Mouse (Mus musculus) midbrain, postnatal 0 days (tissue): Measurements from ENCODE around the gene Trf. TPM values are rescaled to one million over a fixed set of nuclear protein-coding genes. Genes with fewer than 3 reads are reported as not detected.

Experiments
- ATAC-seq: fragments of 200-750 bp; cut with Nextera tagmentation; 2 replicates; pipeline ENCODE4 v1.8.0; 2017; ENCODE audit warnings: moderate number of reproducible peaks, mild to moderate bottlenecking, moderate TSS enrichment, moderate library complexity; ENCODE audit not compliant: low FRiP score
- DNase-seq: peaks from one replicate; pipeline ENCODE4 v3.0.0-alpha.2; 2015; ENCODE audit warnings: low spot score
- H3K27ac ChIP-seq: fragments of 300-500 bp; sonication (generic); 2 replicates; pipeline ENCODE4 v1.5.1; 2014; ENCODE audit warnings: low read depth, mild to moderate bottlenecking, low read length, mixed read lengths
- H3K27me3 ChIP-seq: fragments of 300-500 bp; sonication (generic); 2 replicates; pipeline ENCODE4 v1.6.1; 2014; ENCODE audit warnings: low read length, control low read depth, mixed read lengths; ENCODE audit not compliant: insufficient read depth
- H3K36me3 ChIP-seq: fragments of 300-500 bp; sonication (generic); 2 replicates; pipeline ENCODE4 v1.6.1; 2014; ENCODE audit warnings: low read length, control low read depth, mixed read lengths; ENCODE audit not compliant: insufficient read depth
- H3K4me1 ChIP-seq: fragments of 300-500 bp; sonication (generic); 2 replicates; pipeline ENCODE4 v1.6.1; 2014; ENCODE audit warnings: mild to moderate bottlenecking, control low read depth, antibody characterized with exemption, low read length, mixed read lengths; ENCODE audit not compliant: insufficient read depth
- H3K4me2 ChIP-seq: fragments of 300-500 bp; sonication (generic); 2 replicates; pipeline ENCODE4 v1.6.1; 2014; ENCODE audit warnings: low read depth, mild to moderate bottlenecking, low read length, mixed read lengths; ENCODE audit not compliant: poor library complexity, severe bottlenecking
- H3K4me3 ChIP-seq: fragments of 300-500 bp; sonication (generic); 2 replicates; pipeline ENCODE4 v1.5.1; 2014; ENCODE audit warnings: low read depth, mild to moderate bottlenecking, low read length, moderate library complexity
- H3K9ac ChIP-seq: fragments of 300-500 bp; sonication (generic); replicated peaks from 2 replicates; pipeline ENCODE4 v1.6.1; 2014; ENCODE audit warnings: mild to moderate bottlenecking, low read length, moderate library complexity, mixed read lengths; ENCODE audit not compliant: poor library complexity, severe bottlenecking
- H3K9me3 ChIP-seq: fragments of 300-500 bp; sonication (generic); 2 replicates; pipeline ENCODE4 v1.6.1; 2016; ENCODE audit warnings: low read length, control low read depth
- CTCF ChIP-seq: IDR thresholded peaks from 2 replicates; pipeline ENCODE4 v1.5.1; 2016; ENCODE audit warnings: antibody characterized with exemption, mild to moderate bottlenecking
- WGBS: fragments of 180-500 bp; shearing (Covaris S2); extraction: QIAGEN DNeasy Blood & Tissue Kit; methylation state at CpG from one replicate; pipeline ENCODE4 v1.1.7; 2014; 5-methylcytosine and 5-hydroxymethylcytosine counted together
- polyA plus RNA-seq: library from polyadenylated mRNA; unstranded; fragments of >200 nt; fragmentation: Nextera tagmentation; extraction: Ambion mirVana; gene quantifications from 2 replicates; pipeline ENCODE4 v1.2.1, GENCODE M21; 2015
- total RNA-seq: library from RNA; depleted of rRNA; stranded (reverse); fragments of >200 nt; gene quantifications from 2 replicates; pipeline ENCODE4 v1.2.3, GENCODE M21; 2014; rRNA removed

Gene Trf
- total RNA-seq = 14.2 and 29.9 TPM in 2 replicates
- 22.5 and 22.7 TPM in 2 replicates for polyA plus RNA-seq

DNA sequence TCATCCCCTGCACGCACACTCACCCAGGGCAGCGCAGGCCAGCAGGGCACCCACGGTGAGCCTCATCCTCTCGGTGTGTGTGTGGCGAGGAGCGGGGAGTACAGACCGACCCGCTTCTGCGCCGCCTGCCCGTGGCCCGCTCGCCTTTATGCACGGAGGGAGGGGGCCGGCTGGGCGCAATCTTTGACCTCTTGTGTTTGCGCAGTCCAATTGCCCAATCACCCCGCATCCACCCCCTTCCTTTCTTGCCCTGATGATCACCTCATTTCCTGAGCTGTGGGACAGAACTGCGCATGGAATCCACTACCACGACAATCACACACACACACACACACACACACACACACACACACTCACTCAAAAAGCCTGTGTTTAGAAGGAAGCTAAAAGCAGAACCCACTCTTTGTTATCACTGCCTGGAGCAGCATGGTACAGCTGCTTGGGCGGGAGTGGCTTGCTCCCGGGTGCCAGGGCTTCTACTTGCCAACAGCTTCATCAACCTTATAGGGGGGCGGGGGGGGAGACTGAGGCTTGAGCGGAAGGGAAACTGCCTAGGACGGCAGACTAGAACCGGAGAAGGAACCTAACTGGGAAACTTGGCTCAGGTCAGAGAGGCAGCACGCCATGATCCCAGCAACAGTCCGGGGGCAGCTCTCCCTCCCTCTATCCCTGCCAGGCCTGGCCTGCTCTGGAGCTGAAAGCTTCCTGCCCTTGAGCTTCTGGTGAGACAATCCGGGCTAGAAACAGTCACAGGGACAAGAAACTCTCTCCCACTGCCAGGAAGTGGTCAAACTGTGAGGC, at the start of gene Trf, which contains the start of gene Gm20425:
TSS of gene Trf (minus strand) at position 294 of the 801 bp plus-strand sequence.
TSS of gene Gm20425 (minus strand) at position 157 of the 801 bp plus-strand sequence.
- no peaks in the 10 kb centered on the region for H3K36me3 ChIP-seq

GRCm38 (mm10) chr9:103276876-103277275, 46.6 kb upstream of the Trf start:
- ATAC-seq = no peak
- no peaks in the 10 kb centered on the region for H3K27me3 ChIP-seq
- WGBS = 86% methylated on average over 6 of the region's 6 CpGs

More for the DNA sequence above, at the start of gene Trf, which contains the start of gene Gm20425:
- peak; percentile 64 for ATAC-seq
- H3K4me3 ChIP-seq = no peak within 1 kb of the TSS
- DNase-seq = peak; percentile 55
- peak within 1 kb of the TSS; percentile 39 for H3K4me2 ChIP-seq
- H3K27me3 ChIP-seq = no peaks in the 10 kb centered on the region
- no peaks in the 10 kb centered on the region for H3K9me3 ChIP-seq
- TF ChIP-seq CTCF = no peak
- no peaks in the 10 kb centered on the region for H3K4me1 ChIP-seq
- WGBS = 60% methylated on average over 29 of the region's 29 CpGs
- peak within 1 kb of the TSS; percentile 47; the same call in 1 of the 2 replicates for H3K27ac ChIP-seq
- 0 out of 2 replicates have a peak within 1 kb of the TSS, but pooled peaks have one; percentile 29 for H3K9ac ChIP-seq

DNA sequence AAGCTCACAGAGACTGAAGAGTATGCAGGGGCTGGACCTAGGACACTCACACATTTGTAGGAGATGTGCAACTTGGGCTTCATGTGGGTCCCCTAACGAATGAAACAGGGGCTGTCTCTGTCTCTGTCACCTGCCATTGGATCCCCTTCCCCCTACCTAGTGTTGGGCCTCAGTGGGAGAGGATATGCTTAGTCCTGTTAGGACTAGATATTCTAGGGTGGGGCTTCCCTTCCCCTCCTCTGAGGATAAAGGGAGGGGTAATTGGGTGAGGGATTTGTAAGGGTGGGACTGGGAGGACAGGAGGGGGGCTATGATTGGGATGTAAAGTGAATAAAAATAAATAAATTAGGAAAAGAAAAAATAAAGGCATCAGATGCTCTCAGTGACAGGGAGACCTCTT, 45.4 kb upstream of the Trf start:
- Histone ChIP-seq H3K4me3 (no peak overlapping the region), H3K27me3 (no peaks in the 10 kb centered on the region), H3K9me3 (no peaks in the 10 kb centered on the region), H3K9ac (no peak overlapping the region), H3K27ac (no peak overlapping the region), H3K4me2 (no peak overlapping the region), H3K36me3 (no peaks in the 10 kb centered on the region), H3K4me1 (no peaks in the 10 kb centered on the region)
- WGBS = 86% methylated on average over 1 of the region's 1 CpGs
- ATAC-seq = no peak
- TF ChIP-seq CTCF = no peak
- DNase-seq = no peak

More at GRCm38 (mm10) chr9:103276876-103277275, 46.6 kb upstream of the Trf start:
- H3K4me2 ChIP-seq = no peak overlapping the region
- H3K4me1 ChIP-seq = no peaks in the 10 kb centered on the region
- no peak overlapping the region for H3K9ac ChIP-seq
- no peak for DNase-seq
- H3K9me3 ChIP-seq = no peaks in the 10 kb centered on the region
- no peak for TF ChIP-seq CTCF
- H3K27ac ChIP-seq = no peak overlapping the region
- H3K36me3 ChIP-seq = no peaks in the 10 kb centered on the region
- no peak overlapping the region for H3K4me3 ChIP-seq

- no peak overlapping the region for H3K4me3 ChIP-seq
- WGBS = 91% methylated on average over 8 of the region's 8 CpGs
- H3K36me3 ChIP-seq = no peaks in the 10 kb centered on the region
- no peaks in the 10 kb centered on the region for H3K9me3 ChIP-seq
- no peak for DNase-seq
- H3K4me1 ChIP-seq = no peaks in the 10 kb centered on the region
- no peaks in the 10 kb centered on the region for H3K27me3 ChIP-seq
- no peak overlapping the region for H3K9ac ChIP-seq
- H3K4me2 ChIP-seq = no peak overlapping the region
- ATAC-seq = no peak
- TF ChIP-seq CTCF = no peak
- H3K27ac ChIP-seq = no peak overlapping the region
Observed at GRCm38 (mm10) chr9:103274819-103275218, 44.6 kb upstream of the Trf start.

- peak; percentile 44 for DNase-seq
- no peak overlapping the region for H3K4me2 ChIP-seq
- no peak for TF ChIP-seq CTCF
- H3K27ac ChIP-seq = no peak overlapping the region
- 22% methylated on average over 4 of the region's 4 CpGs for WGBS
- ATAC-seq = no peak
- H3K27me3 ChIP-seq = no peaks in the 10 kb centered on the region
- no peaks in the 10 kb centered on the region for H3K4me1 ChIP-seq
- no peak overlapping the region for H3K9ac ChIP-seq
- H3K4me3 ChIP-seq = no peak overlapping the region
- no peaks in the 10 kb centered on the region for H3K36me3 ChIP-seq
- H3K9me3 ChIP-seq = no peaks in the 10 kb centered on the region
Observed at GRCm38 (mm10) chr9:103271104-103271503, 40.9 kb upstream of the Trf start.

GRCm38 (mm10) chr9:103265778-103266177, 35.5 kb upstream of the Trf start:
- no peak for ATAC-seq
- 88% methylated on average over 4 of the region's 4 CpGs for WGBS
- no peak overlapping the region for H3K4me3 ChIP-seq
- no peak overlapping the region for H3K27ac ChIP-seq
- DNase-seq = no peak
- H3K27me3 ChIP-seq = no peaks in the 10 kb centered on the region
- no peaks in the 10 kb centered on the region for H3K9me3 ChIP-seq
- H3K36me3 ChIP-seq = no peaks in the 10 kb centered on the region
- no peaks in the 10 kb centered on the region for H3K4me1 ChIP-seq
- no peak overlapping the region for H3K9ac ChIP-seq
- no peak overlapping the region for H3K4me2 ChIP-seq
- TF ChIP-seq CTCF = no peak
